Mouse (Mus musculus) ES-Bruce4 (cell line): ENCODE measurements around the gene Grip1.

Experiments used
- CTCF ChIP-seq: IDR thresholded peaks from one replicate; pipeline ENCODE4 v1.8.1; 2011; ENCODE audit warnings: low read depth, low read length
- EP300 ChIP-seq: IDR thresholded peaks from 2 replicates; pipeline ENCODE4 v1.6.1; 2011; ENCODE audit warnings: low read depth, low read length; ENCODE audit not compliant: insufficient read depth
- POLR2A ChIP-seq: IDR thresholded peaks from one replicate; pipeline ENCODE4 v1.8.1; 2011; ENCODE audit warnings: low read length; ENCODE audit not compliant: insufficient read depth

- TF ChIP-seq CTCF (no peak), POLR2A (no peak), EP300 (no peak)
Measured at GRCm38 (mm10) chr10:119876721-119877120, 423.1 kb downstream of the Grip1 start.
